Mouse (Mus musculus): ENCODE data around the gene Map4k3.

Map4k3 gene

GRCm38 (mm10) chr17:80729825-80730224, 1.5 kb upstream of the Map4k3 start:
- no peak for DNase-seq (ENCODE audit: low read depth, low spot score)

GRCm38 (mm10) chr17:80729080-80729749, 930 bp upstream of the Map4k3 start:
- no peak for DNase-seq (ENCODE audit: low read depth, low spot score)

- DNase-seq (ENCODE audit: low read depth, low spot score) = no peak
Observed at GRCm38 (mm10) chr17:80727341-80727951, 839 bp downstream of the Map4k3 start.

GRCm38 (mm10) chr17:80726821-80727220, 1.5 kb downstream of the Map4k3 start:
- DNase-seq (ENCODE audit: low read depth, low spot score) = no peak

- DNase-seq (ENCODE audit: low read depth, low spot score) = no peak
Observed at GRCm38 (mm10) chr17:80723092-80723491, 5.2 kb downstream of the Map4k3 start.

GRCm38 (mm10) chr17:80721670-80722069, 6.6 kb downstream of the Map4k3 start:
- no peak for DNase-seq (ENCODE audit: low read depth, low spot score)

GRCm38 (mm10) chr17:80719309-80719708, 9.0 kb downstream of the Map4k3 start:
- DNase-seq (ENCODE audit: low read depth, low spot score) = no peak

GRCm38 (mm10) chr17:80718243-80718642, 10.0 kb downstream of the Map4k3 start:
- DNase-seq (ENCODE audit: low read depth, low spot score) = no peak

- no peak for DNase-seq (ENCODE audit: low read depth, low spot score)
Observed at GRCm38 (mm10) chr17:80713588-80713987, 14.7 kb downstream of the Map4k3 start.

GRCm38 (mm10) chr17:80709921-80710838, 18.1 kb downstream of the Map4k3 start:
- DNase-seq (ENCODE audit: low read depth, low spot score) = peak; percentile 89

- no peak for DNase-seq (ENCODE audit: low read depth, low spot score)
Observed at GRCm38 (mm10) chr17:80708803-80709202, 19.5 kb downstream of the Map4k3 start.

GRCm38 (mm10) chr17:80707176-80707575, 21.1 kb downstream of the Map4k3 start:
- DNase-seq (ENCODE audit: low read depth, low spot score) = peak; percentile 67

GRCm38 (mm10) chr17:80706608-80707007, 21.7 kb downstream of the Map4k3 start:
- no peak for DNase-seq (ENCODE audit: low read depth, low spot score)

GRCm38 (mm10) chr17:80701687-80702086, 26.6 kb downstream of the Map4k3 start:
- no peak for DNase-seq (ENCODE audit: low read depth, low spot score)

- no peak for DNase-seq (ENCODE audit: low read depth, low spot score)
Observed at GRCm38 (mm10) chr17:80698930-80699329, 29.4 kb downstream of the Map4k3 start.

- DNase-seq (ENCODE audit: low read depth, low spot score) = no peak
Observed at GRCm38 (mm10) chr17:80698191-80698901, 29.9 kb downstream of the Map4k3 start.

GRCm38 (mm10) chr17:80696956-80697355, 31.3 kb downstream of the Map4k3 start:
- no peak for DNase-seq (ENCODE audit: low read depth, low spot score)

GRCm38 (mm10) chr17:80696210-80696609, 32.1 kb downstream of the Map4k3 start:
- DNase-seq (ENCODE audit: low read depth, low spot score) = no peak

GRCm38 (mm10) chr17:80693707-80694106, 34.6 kb downstream of the Map4k3 start:
- no peak for DNase-seq (ENCODE audit: low read depth, low spot score)

GRCm38 (mm10) chr17:80692183-80692582, 36.1 kb downstream of the Map4k3 start:
- no peak for DNase-seq (ENCODE audit: low read depth, low spot score)

GRCm38 (mm10) chr17:80688701-80689100, 39.6 kb downstream of the Map4k3 start:
- DNase-seq (ENCODE audit: low read depth, low spot score) = no peak

GRCm38 (mm10) chr17:80686066-80686465, 42.2 kb downstream of the Map4k3 start:
- DNase-seq (ENCODE audit: low read depth, low spot score) = no peak

Data from telencephalon, adult 2 months (tissue).